Mouse (Mus musculus): Measurements from ENCODE around the gene Arhgap4. TPM values are rescaled to one million over a fixed set of nuclear protein-coding genes. Genes with fewer than 3 reads are reported as not detected.
A peak's percentile ranks its signal among the peaks of the same experiment; 100 is the strongest.

Arhgap4 gene
- polyA plus RNA-seq (2012; rRNA removed) = 7.2 and 7.8 TPM in 2 replicates
- 3.5 and 4.9 TPM in 2 replicates for polyA plus RNA-seq (2014; fragmentation: Nextera tagmentation; extraction: Ambion mirVana)

GRCm38 (mm10) chrX:73921823-73922549 is at the start of gene Arhgap4, which contains the start of gene Naa10:
TSS of gene Arhgap4 (minus strand) at chrX:73921870.
TSS of gene Naa10 (minus strand) at chrX:73921944.
- H3K4me3 ChIP-seq (ENCODE audit: insufficient read depth in 1 of 2, low read depth in 2 of 2, low read length in 2 of 2) = peak within 1 kb of the TSS; percentile 73 to 79
- H3K4me2 ChIP-seq (ENCODE audit: low read depth) = peak within 1 kb of the TSS; percentile 86
- no peaks in the 10 kb centered on the region; the same call in 1 of the 2 replicates for H3K36me3 ChIP-seq (replicated peaks; ENCODE audit: control insufficient read depth, insufficient read depth, low read depth)
- H3K4me1 ChIP-seq (replicated peaks; ENCODE audit: control insufficient read depth in 2 of 2, insufficient read depth in 2 of 2, low read length in 1 of 2) = peaks cover 0 to 3% of the 10 kb centered on the region in 2 experiments; a peak in 1 of 4 replicates
- H3K27ac ChIP-seq = peak within 1 kb of the TSS; percentile 46
- H3K27me3 ChIP-seq (ENCODE audit: control insufficient read depth, insufficient read depth, low read length) = no peaks in the 10 kb centered on the region
- peak within 1 kb of the TSS; percentile 77 for H3K9ac ChIP-seq (replicated peaks)
- TF ChIP-seq EP300 (IDR thresholded peaks at IDR 0.05; ENCODE audit: low read depth) (no peak), CTCF (IDR thresholded peaks at IDR 0.05; ENCODE audit: low read depth) (no peak)
- H3K9me3 ChIP-seq (ENCODE audit: control insufficient read depth, low read length) = no peaks in the 10 kb centered on the region
- ATAC-seq (ENCODE audit: insufficient read depth) (peak; percentile 98), DNase-seq (ENCODE audit: low read depth in 3 of 3, low spot score in 3 of 3) (peak; percentile 73 to 76 (median 74))
- 7% methylated on average over 43 of the region's 43 CpGs for WGBS (ENCODE audit: insufficient replicate concordance)

GRCm38 (mm10) chrX:73970781-73971180 is 49.1 kb upstream of the Arhgap4 start:
- Histone ChIP-seq H3K27me3 (ENCODE audit: control insufficient read depth, insufficient read depth, low read length) (no peaks in the 10 kb centered on the region), H3K4me1 (replicated peaks; ENCODE audit: control insufficient read depth in 2 of 2, insufficient read depth in 2 of 2, low read length in 1 of 2) (peaks cover 26 to 30% of the 10 kb centered on the region in 2 experiments), H3K27ac (peak overlapping the region; percentile 88), H3K4me2 (ENCODE audit: low read depth) (peak overlapping the region; percentile 75), H3K9ac (replicated peaks) (peak overlapping the region; percentile 50), H3K36me3 (replicated peaks; ENCODE audit: control insufficient read depth, insufficient read depth, low read depth) (no peaks in the 10 kb centered on the region), H3K9me3 (ENCODE audit: control insufficient read depth, low read length) (no peaks in the 10 kb centered on the region), H3K4me3 (ENCODE audit: insufficient read depth in 1 of 2, low read depth in 2 of 2, low read length in 2 of 2) (no peak overlapping the region)
- DNase-seq (ENCODE audit: low read depth in 3 of 3, low spot score in 3 of 3) = peak in 1 of 3 experiments; percentile 61
- TF ChIP-seq EP300 (IDR thresholded peaks at IDR 0.05; ENCODE audit: low read depth) (peak; percentile 76), CTCF (IDR thresholded peaks at IDR 0.05; ENCODE audit: low read depth) (no peak)
- ATAC-seq (ENCODE audit: insufficient read depth) = peak; percentile 36

- TF ChIP-seq EP300 (IDR thresholded peaks at IDR 0.05; ENCODE audit: low read depth) = peak; percentile 80
- TF ChIP-seq CTCF (IDR thresholded peaks at IDR 0.05; ENCODE audit: low read depth) = no peak
- DNase-seq (ENCODE audit: low read depth in 3 of 3, low spot score in 3 of 3) (peak; percentile 67 to 72 (median 69)), ATAC-seq (ENCODE audit: insufficient read depth) (peak; percentile 52)
- 17% methylated on average over 2 of the region's 2 CpGs for WGBS (ENCODE audit: insufficient replicate concordance)
- Histone ChIP-seq H3K36me3 (replicated peaks; ENCODE audit: control insufficient read depth, insufficient read depth, low read depth) (no peaks in the 10 kb centered on the region), H3K27me3 (ENCODE audit: control insufficient read depth, insufficient read depth, low read length) (no peaks in the 10 kb centered on the region), H3K4me2 (ENCODE audit: low read depth) (peak overlapping the region; percentile 75), H3K9me3 (ENCODE audit: control insufficient read depth, low read length) (no peaks in the 10 kb centered on the region), H3K27ac (peak overlapping the region; percentile 88), H3K4me1 (replicated peaks; ENCODE audit: control insufficient read depth in 2 of 2, insufficient read depth in 2 of 2, low read length in 1 of 2) (peaks cover 26 to 30% of the 10 kb centered on the region in 2 experiments), H3K9ac (replicated peaks) (peak overlapping the region; percentile 55), H3K4me3 (ENCODE audit: insufficient read depth in 1 of 2, low read depth in 2 of 2, low read length in 2 of 2) (no peak overlapping the region)
These were observed 48.1 kb upstream of the Arhgap4 start for GRCm38 (mm10) chrX:73969729-73970128.

GRCm38 (mm10) chrX:73969167-73969566 is 47.5 kb upstream of the Arhgap4 start:
- peak overlapping the region; percentile 88 for H3K27ac ChIP-seq
- H3K4me3 ChIP-seq (ENCODE audit: insufficient read depth in 1 of 2, low read depth in 2 of 2, low read length in 2 of 2) = no peak overlapping the region
- H3K4me1 ChIP-seq (replicated peaks; ENCODE audit: control insufficient read depth in 2 of 2, insufficient read depth in 2 of 2, low read length in 1 of 2) = peaks cover 26 to 32% of the 10 kb centered on the region in 2 experiments
- peak overlapping the region; percentile 55 for H3K9ac ChIP-seq (replicated peaks)
- peak; percentile 29; the same call in 1 of the 2 replicates for ATAC-seq (ENCODE audit: insufficient read depth)
- H3K4me2 ChIP-seq (ENCODE audit: low read depth) = peak overlapping the region; percentile 75
- DNase-seq (ENCODE audit: low read depth in 3 of 3, low spot score in 3 of 3) = no peak
- H3K27me3 ChIP-seq (ENCODE audit: control insufficient read depth, insufficient read depth, low read length) = no peaks in the 10 kb centered on the region
- H3K9me3 ChIP-seq (ENCODE audit: control insufficient read depth, low read length) = no peaks in the 10 kb centered on the region
- H3K36me3 ChIP-seq (replicated peaks; ENCODE audit: control insufficient read depth, insufficient read depth, low read depth) = peaks cover under 1% of the 10 kb centered on the region; the same call in 1 of the 2 replicates
- no peak for TF ChIP-seq CTCF (IDR thresholded peaks at IDR 0.05; ENCODE audit: low read depth)
- TF ChIP-seq EP300 (IDR thresholded peaks at IDR 0.05; ENCODE audit: low read depth) = peak; percentile 56
- WGBS (ENCODE audit: insufficient replicate concordance) = 40% methylated on average over 1 of the region's 1 CpGs
